Mouse (Mus musculus): ENCODE data around the gene Atf7.

DNA sequence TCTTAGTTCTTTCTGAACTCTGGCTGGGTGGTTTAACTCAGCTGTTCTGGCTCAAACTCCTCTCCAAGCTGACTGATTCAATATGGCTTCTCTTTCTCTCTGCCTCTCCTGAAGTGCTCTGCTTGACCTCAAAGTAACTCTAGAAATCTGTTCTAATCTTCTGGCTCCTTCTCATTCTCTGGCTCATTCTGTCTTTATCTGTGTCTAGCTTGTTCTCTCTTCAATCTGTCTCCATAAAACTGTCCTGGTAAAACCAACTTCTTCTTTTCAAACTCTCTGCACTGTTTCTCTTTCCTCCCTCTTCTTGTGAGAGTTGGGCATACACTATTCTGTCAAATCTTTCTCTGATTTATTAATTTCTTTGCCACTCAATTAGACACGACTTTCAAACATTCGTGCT is 57.4 kb downstream of the Atf7 start:
- TF ChIP-seq CHD2 (IDR thresholded peaks at IDR 0.05; ENCODE audit: low read depth, low read length) (no peak), HCFC1 (IDR thresholded peaks at IDR 0.05; ENCODE audit: borderline replicate concordance, insufficient read depth, low read length) (no peak), ZC3H11A (IDR thresholded peaks at IDR 0.05; ENCODE audit: borderline replicate concordance, low read depth, low read length) (no peak), MAFK (IDR thresholded peaks at IDR 0.05; ENCODE audit: insufficient read depth, low read depth, low read length) (no peak)

All from ES-E14 (cell line).